Mouse (Mus musculus): ENCODE data around the gene Tas1r1. TPM values are rescaled to one million over a fixed set of nuclear protein-coding genes. Genes with fewer than 3 reads are reported as not detected.

The Tas1r1 gene
- polyA plus RNA-seq, 1 experiment from 2014 or later, result 2.0 TPM

GRCm38 (mm10) chr4:152078105-152078530 is 39.8 kb upstream of the Tas1r1 start:
- no peak for ATAC-seq
- no peak overlapping the region for H3K4me2 ChIP-seq (ENCODE audit: low read length)
- peaks cover 5% of the 10 kb centered on the region; the same call in 1 of the 2 replicates for H3K4me1 ChIP-seq (ENCODE audit: control insufficient read depth, insufficient read depth, low read depth, low read length)
- H3K4me3 ChIP-seq (ENCODE audit: low read length), result no peak overlapping the region
- H3K9ac ChIP-seq (ENCODE audit: low read depth, low read length), result no peak overlapping the region
- no peak overlapping the region for H3K27ac ChIP-seq (ENCODE audit: low read depth, low read length)
- no peaks in the 10 kb centered on the region for H3K27me3 ChIP-seq (replicated peaks; ENCODE audit: control insufficient read depth, insufficient read depth, low read length)
- no peaks in the 10 kb centered on the region for H3K36me3 ChIP-seq (ENCODE audit: control insufficient read depth, insufficient read depth, low read length)
- H3K9me3 ChIP-seq (ENCODE audit: control insufficient read depth, low read length), result no peaks in the 10 kb centered on the region
- whole genome bisulfite sequencing, result 94% methylated on average over 10 of the region's 10 CpGs

DNA sequence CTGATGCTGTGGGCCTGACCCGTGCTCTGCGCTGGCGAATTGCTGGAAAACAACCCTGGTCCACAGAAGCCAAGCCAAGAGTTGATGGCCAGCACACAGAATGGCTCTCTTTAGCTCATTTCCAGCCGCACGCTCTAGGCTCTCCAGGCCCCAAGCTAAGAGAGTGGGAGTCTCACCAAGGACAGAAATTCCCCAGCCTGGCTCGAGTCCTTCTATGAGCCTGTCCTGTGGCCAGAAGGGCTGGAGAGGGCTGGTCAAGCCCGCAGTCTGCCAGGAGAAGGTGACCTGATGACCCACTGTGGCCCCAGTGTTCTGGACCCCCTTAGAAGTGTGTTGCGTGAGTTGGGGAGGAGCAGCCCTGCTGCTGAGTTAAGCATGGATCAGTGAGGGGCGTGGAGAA is 38.8 kb upstream of the Tas1r1 start:
- no peak for ATAC-seq

DNA sequence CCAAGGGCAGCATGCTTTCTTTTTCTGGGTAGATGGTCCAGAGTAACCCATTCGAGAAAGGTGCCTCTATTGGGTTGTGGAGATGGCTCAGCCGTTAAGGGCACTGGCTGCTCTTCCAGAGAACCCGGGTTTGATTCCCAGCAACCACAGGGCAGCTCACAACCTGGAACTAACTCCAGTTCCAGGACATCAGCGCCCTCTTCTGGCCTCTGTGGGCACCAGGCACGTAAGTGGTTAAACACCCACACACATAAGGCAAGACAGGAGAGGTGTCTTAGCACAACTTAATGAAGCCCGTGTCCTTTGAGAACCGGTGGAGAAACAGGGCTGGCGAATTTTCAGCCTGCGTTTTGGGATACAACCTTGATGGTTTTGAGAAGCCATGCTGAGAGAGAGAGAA is 36.2 kb upstream of the Tas1r1 start:
- Histone ChIP-seq H3K4me1 (ENCODE audit: control insufficient read depth, insufficient read depth, low read depth, low read length) (peaks cover 12% of the 10 kb centered on the region; the same call in 1 of the 2 replicates), H3K4me3 (ENCODE audit: low read length) (no peak overlapping the region), H3K27ac (ENCODE audit: low read depth, low read length) (no peak overlapping the region), H3K9ac (ENCODE audit: low read depth, low read length) (no peak overlapping the region), H3K27me3 (replicated peaks; ENCODE audit: control insufficient read depth, insufficient read depth, low read length) (no peaks in the 10 kb centered on the region), H3K9me3 (ENCODE audit: control insufficient read depth, low read length) (no peaks in the 10 kb centered on the region), H3K36me3 (ENCODE audit: control insufficient read depth, insufficient read depth, low read length) (no peaks in the 10 kb centered on the region), H3K4me2 (ENCODE audit: low read length) (no peak overlapping the region)
- 86% methylated on average over 9 of the region's 9 CpGs for WGBS
- ATAC-seq, result no peak

More for the DNA sequence above, 38.8 kb upstream of the Tas1r1 start:
- Histone ChIP-seq H3K4me3 (ENCODE audit: low read length) (no peak overlapping the region), H3K9ac (ENCODE audit: low read depth, low read length) (no peak overlapping the region), H3K4me2 (ENCODE audit: low read length) (no peak overlapping the region), H3K27me3 (replicated peaks; ENCODE audit: control insufficient read depth, insufficient read depth, low read length) (no peaks in the 10 kb centered on the region), H3K4me1 (ENCODE audit: control insufficient read depth, insufficient read depth, low read depth, low read length) (peaks cover 11% of the 10 kb centered on the region; the same call in 1 of the 2 replicates), H3K27ac (ENCODE audit: low read depth, low read length) (no peak overlapping the region), H3K36me3 (ENCODE audit: control insufficient read depth, insufficient read depth, low read length) (no peaks in the 10 kb centered on the region), H3K9me3 (ENCODE audit: control insufficient read depth, low read length) (no peaks in the 10 kb centered on the region)
- 91% methylated on average over 9 of the region's 9 CpGs for WGBS

GRCm38 (mm10) chr4:152073715-152074114 is 35.3 kb upstream of the Tas1r1 start:
- peaks cover 12% of the 10 kb centered on the region; the same call in 1 of the 2 replicates for H3K4me1 ChIP-seq (ENCODE audit: control insufficient read depth, insufficient read depth, low read depth, low read length)
- H3K27me3 ChIP-seq (replicated peaks; ENCODE audit: control insufficient read depth, insufficient read depth, low read length), result no peaks in the 10 kb centered on the region
- no peak for ATAC-seq
- H3K36me3 ChIP-seq (ENCODE audit: control insufficient read depth, insufficient read depth, low read length), result no peaks in the 10 kb centered on the region
- no peak overlapping the region for H3K4me2 ChIP-seq (ENCODE audit: low read length)
- H3K9ac ChIP-seq (ENCODE audit: low read depth, low read length), result no peak overlapping the region
- H3K9me3 ChIP-seq (ENCODE audit: control insufficient read depth, low read length), result no peaks in the 10 kb centered on the region
- 68% methylated on average over 6 of the region's 6 CpGs for WGBS
- no peak overlapping the region for H3K4me3 ChIP-seq (ENCODE audit: low read length)
- H3K27ac ChIP-seq (ENCODE audit: low read depth, low read length), result no peak overlapping the region

DNA sequence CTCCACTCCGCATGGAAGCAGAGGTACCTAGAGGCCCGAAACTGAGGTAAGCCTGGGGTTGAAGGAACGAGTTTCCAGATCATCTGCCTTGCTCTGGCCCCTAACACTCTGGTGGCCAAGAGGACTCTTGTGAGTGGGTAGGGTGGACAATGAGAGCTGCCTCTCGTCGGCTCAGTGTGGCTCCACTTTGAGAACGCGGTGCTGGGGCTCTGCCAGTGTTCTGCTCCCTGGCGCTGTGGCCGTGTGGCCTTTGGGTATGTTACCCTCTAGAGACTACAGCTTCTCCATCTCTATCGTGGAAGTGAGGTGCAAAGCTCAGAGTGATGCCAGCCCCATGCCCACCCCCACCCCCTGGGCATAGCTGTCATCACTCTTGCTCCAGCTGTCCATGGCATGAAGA is 34.3 kb upstream of the Tas1r1 start:
- H3K9me3 ChIP-seq (ENCODE audit: control insufficient read depth, low read length), result no peaks in the 10 kb centered on the region
- H3K36me3 ChIP-seq (ENCODE audit: control insufficient read depth, insufficient read depth, low read length), result no peaks in the 10 kb centered on the region
- no peak overlapping the region for H3K4me2 ChIP-seq (ENCODE audit: low read length)
- H3K4me3 ChIP-seq (ENCODE audit: low read length), result no peak overlapping the region
- no peak overlapping the region for H3K27ac ChIP-seq (ENCODE audit: low read depth, low read length)
- H3K4me1 ChIP-seq (ENCODE audit: control insufficient read depth, insufficient read depth, low read depth, low read length), result peaks cover 12% of the 10 kb centered on the region; the same call in 1 of the 2 replicates
- no peak for ATAC-seq
- no peaks in the 10 kb centered on the region for H3K27me3 ChIP-seq (replicated peaks; ENCODE audit: control insufficient read depth, insufficient read depth, low read length)
- WGBS, result 45% methylated on average over 10 of the region's 10 CpGs
- H3K9ac ChIP-seq (ENCODE audit: low read depth, low read length), result no peak overlapping the region

DNA sequence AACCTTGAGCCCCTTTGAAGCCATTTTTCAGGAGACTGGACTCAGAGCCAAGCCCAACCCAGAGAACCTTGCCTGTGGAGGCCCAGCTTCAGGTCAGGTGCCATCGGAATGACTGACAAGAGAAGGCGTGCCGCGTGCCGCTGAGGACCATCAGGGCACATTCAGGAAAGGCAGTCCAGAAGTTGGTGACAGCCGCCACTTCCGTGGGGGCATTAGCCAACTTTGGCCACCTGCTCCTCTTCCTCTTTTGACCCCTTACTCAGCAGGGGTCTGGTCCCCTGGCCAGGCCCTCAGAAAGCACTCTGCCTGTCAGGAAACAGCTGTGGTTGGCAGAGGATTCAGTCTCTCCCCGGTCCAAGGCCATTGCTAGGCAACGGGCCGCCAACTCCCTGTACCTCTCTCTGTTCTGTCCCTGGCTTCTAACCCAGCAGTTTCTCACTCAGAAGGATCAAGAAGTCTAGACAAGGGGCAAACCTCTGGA is 33.8 kb upstream of the Tas1r1 start, which contains the start of gene Plekhg5:
Plekhg5 (plus strand) TSS at position 378 of the 481 bp plus-strand sequence.
- peak; percentile 69; the same call in 1 of the 2 replicates for ATAC-seq

DNA sequence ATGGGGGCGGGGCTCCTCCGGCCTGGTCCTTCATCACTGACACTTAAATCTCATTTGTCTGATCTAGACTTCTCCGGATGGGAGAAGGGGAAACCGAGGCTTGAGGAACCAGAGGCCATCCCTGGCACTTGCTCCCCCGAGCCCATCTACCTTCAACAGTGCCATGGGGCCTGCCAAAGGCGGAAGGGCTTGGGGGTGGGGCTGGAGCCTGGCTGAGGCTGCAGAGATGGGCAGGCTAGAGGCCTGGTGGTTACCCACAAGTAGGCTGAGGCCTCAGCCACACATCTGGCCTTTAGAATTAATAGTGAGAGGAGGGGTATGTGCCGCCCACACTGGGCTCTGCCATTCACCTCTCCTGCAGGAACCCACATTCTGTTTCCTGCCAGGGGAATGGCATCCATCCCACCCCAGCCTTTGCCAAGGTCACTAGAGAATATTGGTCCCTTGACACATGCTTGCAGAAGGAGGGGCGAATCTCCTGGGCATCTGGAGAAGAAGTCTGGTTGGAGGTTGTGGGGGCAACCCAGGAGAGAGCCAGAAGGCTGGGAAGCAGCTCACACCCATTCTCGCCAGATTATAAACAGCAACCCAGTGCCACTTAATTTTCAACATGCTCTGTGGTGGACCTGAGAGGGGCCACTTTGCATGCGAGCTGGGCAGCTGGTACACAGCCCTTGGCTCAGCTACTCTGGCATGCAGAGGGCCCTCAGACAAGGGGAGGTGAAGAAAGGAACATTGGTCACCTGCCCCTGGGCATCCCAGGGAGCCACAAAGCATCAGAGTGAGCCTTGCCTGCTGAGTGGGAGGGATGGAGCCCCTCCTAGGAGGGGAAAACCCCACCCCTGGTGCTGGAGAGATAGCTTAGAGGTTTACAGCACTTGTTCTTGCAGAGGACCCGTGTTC is 32.4 kb upstream of the Tas1r1 start:
- Histone ChIP-seq H3K36me3 (ENCODE audit: control insufficient read depth, insufficient read depth, low read length) (no peaks in the 10 kb centered on the region), H3K9me3 (ENCODE audit: control insufficient read depth, low read length) (no peaks in the 10 kb centered on the region), H3K4me3 (ENCODE audit: low read length) (no peak overlapping the region), H3K4me2 (ENCODE audit: low read length) (no peak overlapping the region), H3K4me1 (ENCODE audit: control insufficient read depth, insufficient read depth, low read depth, low read length) (peaks cover 12% of the 10 kb centered on the region; the same call in 1 of the 2 replicates), H3K27me3 (replicated peaks; ENCODE audit: control insufficient read depth, insufficient read depth, low read length) (no peaks in the 10 kb centered on the region), H3K9ac (ENCODE audit: low read depth, low read length) (no peak overlapping the region), H3K27ac (ENCODE audit: low read depth, low read length) (no peak overlapping the region)
- ATAC-seq, result peak; percentile 32; the same call in 1 of the 2 replicates
- WGBS, result 77% methylated on average over 11 of the region's 11 CpGs

More for the DNA sequence above, 33.8 kb upstream of the Tas1r1 start, which contains the start of gene Plekhg5:
- 55% methylated on average over 10 of the region's 10 CpGs for WGBS
- no peaks in the 10 kb centered on the region for H3K9me3 ChIP-seq (ENCODE audit: control insufficient read depth, low read length)
- no peak within 1 kb of the TSS for H3K4me2 ChIP-seq (ENCODE audit: low read length)
- no peak within 1 kb of the TSS for H3K9ac ChIP-seq (ENCODE audit: low read depth, low read length)
- H3K4me1 ChIP-seq (ENCODE audit: control insufficient read depth, insufficient read depth, low read depth, low read length), result peaks cover 12% of the 10 kb centered on the region; the same call in 1 of the 2 replicates
- H3K27me3 ChIP-seq (replicated peaks; ENCODE audit: control insufficient read depth, insufficient read depth, low read length), result no peaks in the 10 kb centered on the region
- H3K36me3 ChIP-seq (ENCODE audit: control insufficient read depth, insufficient read depth, low read length), result no peaks in the 10 kb centered on the region
- H3K27ac ChIP-seq (ENCODE audit: low read depth, low read length), result no peak within 1 kb of the TSS; the same call in 1 of the 2 replicates
- no peak within 1 kb of the TSS for H3K4me3 ChIP-seq (ENCODE audit: low read length)

DNA sequence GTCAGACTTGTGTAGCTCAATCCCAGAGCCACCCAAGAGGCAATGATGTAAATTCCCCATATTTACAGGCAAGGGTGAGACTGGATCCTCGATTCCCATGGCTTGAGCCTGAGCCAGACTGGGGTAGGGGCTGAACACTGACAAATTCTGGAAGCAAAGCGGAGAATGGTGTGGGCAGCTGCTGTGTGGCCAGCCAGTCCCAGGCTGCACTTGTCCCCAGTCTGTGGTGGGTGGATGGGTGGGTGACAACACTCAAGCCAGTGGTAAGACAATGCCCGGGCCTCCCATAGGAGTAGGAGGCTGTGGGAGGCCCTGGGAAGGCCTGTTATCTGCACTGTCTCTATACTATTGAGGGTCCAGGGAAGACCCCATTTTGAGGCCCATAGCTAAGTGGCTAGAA is 30.9 kb upstream of the Tas1r1 start:
- no peak overlapping the region for H3K9ac ChIP-seq (ENCODE audit: low read depth, low read length)
- no peaks in the 10 kb centered on the region for H3K27me3 ChIP-seq (replicated peaks; ENCODE audit: control insufficient read depth, insufficient read depth, low read length)
- no peak overlapping the region for H3K27ac ChIP-seq (ENCODE audit: low read depth, low read length)
- no peaks in the 10 kb centered on the region for H3K9me3 ChIP-seq (ENCODE audit: control insufficient read depth, low read length)
- 74% methylated on average over 3 of the region's 3 CpGs for WGBS
- no peak overlapping the region for H3K4me3 ChIP-seq (ENCODE audit: low read length)
- H3K36me3 ChIP-seq (ENCODE audit: control insufficient read depth, insufficient read depth, low read length), result no peaks in the 10 kb centered on the region
- H3K4me2 ChIP-seq (ENCODE audit: low read length), result no peak overlapping the region
- ATAC-seq, result no peak
- H3K4me1 ChIP-seq (ENCODE audit: control insufficient read depth, insufficient read depth, low read depth, low read length), result peaks cover 12% of the 10 kb centered on the region; the same call in 1 of the 2 replicates

DNA sequence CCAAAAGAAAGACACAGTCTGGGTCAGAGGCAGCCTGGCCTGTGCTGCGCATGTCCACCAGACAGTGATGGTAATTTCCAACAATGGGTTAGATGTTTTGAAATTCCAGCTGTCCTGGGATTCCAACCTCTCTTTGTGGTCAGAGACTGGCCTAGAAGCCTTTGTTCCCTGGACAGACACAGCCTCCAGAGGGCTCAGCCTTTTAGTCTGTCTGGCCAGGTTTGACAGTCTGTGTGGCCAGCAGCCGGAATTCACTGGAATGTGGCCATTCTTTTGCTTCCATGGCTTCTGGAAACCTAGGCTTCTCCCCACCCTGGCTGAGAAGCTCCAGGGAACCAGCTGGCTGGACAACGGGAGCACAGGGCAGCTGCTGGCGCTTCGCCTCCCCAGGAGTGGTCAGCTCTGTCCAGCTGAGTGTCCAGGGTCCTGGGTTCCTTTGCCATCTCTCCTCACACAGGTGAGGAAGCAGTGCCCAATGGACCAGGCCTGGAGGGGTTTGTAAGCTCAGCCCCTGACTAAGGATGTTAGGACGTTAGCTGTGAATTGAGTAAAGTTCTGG is 29.9 kb upstream of the Tas1r1 start:
- H3K36me3 ChIP-seq (ENCODE audit: control insufficient read depth, insufficient read depth, low read length), result no peaks in the 10 kb centered on the region
- WGBS, result 63% methylated on average over 6 of the region's 6 CpGs
- no peak overlapping the region for H3K4me2 ChIP-seq (ENCODE audit: low read length)
- no peaks in the 10 kb centered on the region for H3K9me3 ChIP-seq (ENCODE audit: control insufficient read depth, low read length)
- H3K4me3 ChIP-seq (ENCODE audit: low read length), result no peak overlapping the region
- peaks cover 8% of the 10 kb centered on the region; the same call in 1 of the 2 replicates for H3K4me1 ChIP-seq (ENCODE audit: control insufficient read depth, insufficient read depth, low read depth, low read length)
- no peak for ATAC-seq
- H3K9ac ChIP-seq (ENCODE audit: low read depth, low read length), result no peak overlapping the region
- H3K27ac ChIP-seq (ENCODE audit: low read depth, low read length), result no peak overlapping the region
- H3K27me3 ChIP-seq (replicated peaks; ENCODE audit: control insufficient read depth, insufficient read depth, low read length), result no peaks in the 10 kb centered on the region

Data from hindbrain, embryonic 16.5 days (tissue).